Mouse (Mus musculus) frontal cortex, postnatal 25 days (tissue): ENCODE measurements around the gene Myog.

Source experiments
- DNase-seq, 2 experiments: peaks; one replicate each; pipeline ENCODE4 v3.0.0; 2022; ENCODE audit warnings: low spot score in 2 of 2

Gene Myog

GRCm38 (mm10) chr1:134322591-134322990 is 32.8 kb downstream of the Myog start:
- DNase-seq, result no peak

DNA sequence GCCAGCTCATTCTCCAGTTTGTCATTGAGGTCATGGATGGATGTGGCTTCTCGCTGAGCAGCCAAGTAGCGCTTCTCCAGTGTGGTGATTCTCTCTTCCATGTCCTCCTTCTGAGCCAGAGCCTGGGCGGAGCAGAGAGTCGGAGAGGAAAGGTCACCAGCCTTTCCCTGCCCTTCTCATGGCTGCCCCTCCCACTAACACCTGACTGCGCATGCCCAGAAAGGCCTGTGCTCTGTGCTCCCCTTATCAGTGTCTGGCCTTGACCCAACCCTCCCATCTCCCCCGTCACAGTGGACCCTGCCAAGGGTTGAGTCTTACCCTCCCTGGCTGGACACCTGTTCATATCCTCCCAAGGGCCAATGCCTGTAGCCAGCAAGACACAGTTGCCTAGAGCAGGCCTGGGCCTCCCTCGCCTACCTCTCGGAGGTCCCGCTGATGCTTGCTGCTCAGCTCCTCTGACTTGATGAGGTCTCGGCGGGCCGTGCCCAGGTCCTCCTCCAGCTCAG is 37.1 kb downstream of the Myog start:
- no peak for DNase-seq

DNA sequence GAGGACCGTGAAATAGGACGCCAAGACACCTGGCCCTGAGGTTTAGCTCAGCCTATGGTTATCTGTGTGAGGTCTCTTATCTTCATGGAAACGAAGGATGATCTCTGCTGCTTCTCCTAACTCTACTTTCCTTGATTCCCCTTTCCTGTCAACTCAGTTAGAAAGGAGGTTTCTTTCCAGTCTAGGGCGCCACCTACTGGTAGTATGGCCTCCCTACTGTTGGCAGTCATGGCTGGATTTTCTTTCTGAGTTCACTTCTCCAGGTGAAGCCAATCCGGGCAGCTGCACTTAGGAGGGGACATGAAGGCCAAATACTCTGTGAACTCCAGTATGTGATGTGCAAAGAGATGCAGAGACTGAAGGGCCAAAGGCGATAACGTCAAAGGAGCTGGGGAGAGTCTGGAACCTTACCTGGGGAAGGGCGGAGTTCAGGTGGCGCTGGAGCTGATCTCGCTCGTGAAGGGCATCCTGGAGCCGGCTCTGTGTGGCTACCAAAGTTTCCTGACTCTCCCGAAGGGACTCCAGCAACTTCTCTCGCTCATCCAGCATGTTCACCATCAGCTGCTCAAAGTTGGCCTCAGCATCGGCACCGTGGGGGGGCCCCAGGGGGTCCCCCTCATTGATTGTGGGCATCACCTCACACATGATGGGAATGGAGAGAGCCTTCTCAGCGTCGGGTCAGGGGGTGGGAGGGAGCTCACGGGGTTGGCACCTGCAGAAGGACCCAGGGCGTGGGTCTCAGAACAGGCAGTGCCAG is 42.3 kb downstream of the Myog start:
- peak; percentile 80 to 84 for DNase-seq

- peak; percentile 45 to 61 for DNase-seq
Measured at GRCm38 (mm10) chr1:134332770-134333271, 43.0 kb downstream of the Myog start, which contains the start of gene Ppfia4. TSS of gene Ppfia4 (minus strand) at chr1:134332928.

DNA sequence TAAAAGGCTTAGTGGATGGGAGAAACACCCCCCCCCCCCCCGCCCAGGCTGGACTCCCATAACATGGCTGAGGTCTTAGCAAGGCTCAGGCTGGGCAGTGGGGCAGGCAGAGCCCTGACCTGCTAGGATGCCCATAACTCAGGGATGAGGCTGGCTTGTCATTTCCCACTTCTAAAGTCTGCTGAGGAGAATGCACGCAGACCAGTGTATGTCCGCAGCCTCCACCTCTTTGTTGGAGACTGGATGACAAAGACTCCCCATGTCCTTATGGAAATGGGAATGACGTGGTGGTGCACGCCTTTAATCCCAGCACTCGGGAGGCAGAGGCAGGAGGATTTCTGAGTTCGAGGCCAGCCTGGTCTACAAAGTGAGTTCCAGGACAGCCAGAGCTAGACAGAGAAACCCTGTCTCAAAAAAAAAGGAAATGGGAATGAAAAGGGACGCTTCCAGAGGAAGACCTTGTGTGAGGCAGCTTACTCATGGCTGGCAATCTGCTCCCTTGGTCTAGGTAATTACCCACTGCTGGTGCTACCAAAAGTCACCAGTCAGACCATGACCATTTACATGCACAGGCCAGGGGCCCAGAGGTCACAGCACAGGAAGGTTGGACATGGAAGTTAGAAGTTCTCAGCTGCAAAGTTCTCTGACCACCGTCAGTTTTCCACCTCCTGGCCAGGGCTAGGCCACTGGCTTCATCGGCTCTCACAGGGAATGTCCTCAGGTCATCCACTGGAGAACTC is 43.8 kb downstream of the Myog start:
- no peak for DNase-seq

DNA sequence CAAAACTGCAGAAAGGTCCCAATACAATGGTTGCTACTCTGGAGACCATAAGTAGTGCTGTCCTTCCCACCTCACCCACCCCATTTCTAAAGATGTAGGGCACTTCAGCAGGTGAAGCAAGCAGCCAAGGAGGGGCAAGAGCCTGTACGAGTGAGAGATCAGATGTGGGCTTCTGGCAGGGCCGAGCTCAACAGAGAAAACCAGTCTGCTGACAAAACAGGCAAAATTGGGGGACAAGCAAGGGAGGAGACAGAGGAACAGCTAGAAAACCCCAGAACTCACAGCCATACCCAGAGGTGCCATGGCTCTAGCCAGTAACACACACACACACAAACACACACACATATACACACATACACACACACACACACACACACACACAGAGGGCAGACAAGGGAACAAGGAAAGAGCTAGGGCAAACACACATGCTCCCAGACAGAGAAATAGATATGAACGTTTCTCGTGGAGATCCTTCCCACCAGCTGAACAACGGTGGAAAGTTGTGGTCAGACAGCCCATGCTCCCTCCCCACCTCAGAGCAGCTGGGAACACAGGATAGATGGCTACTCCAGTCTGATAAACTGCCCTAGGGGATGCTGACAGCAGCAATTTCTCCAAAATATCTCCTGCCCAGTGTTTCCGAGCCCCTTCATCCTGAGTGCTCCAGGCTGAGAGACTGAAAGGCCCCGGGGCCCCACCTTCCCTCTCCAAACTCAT is 44.5 kb downstream of the Myog start:
- DNase-seq, result no peak

DNA sequence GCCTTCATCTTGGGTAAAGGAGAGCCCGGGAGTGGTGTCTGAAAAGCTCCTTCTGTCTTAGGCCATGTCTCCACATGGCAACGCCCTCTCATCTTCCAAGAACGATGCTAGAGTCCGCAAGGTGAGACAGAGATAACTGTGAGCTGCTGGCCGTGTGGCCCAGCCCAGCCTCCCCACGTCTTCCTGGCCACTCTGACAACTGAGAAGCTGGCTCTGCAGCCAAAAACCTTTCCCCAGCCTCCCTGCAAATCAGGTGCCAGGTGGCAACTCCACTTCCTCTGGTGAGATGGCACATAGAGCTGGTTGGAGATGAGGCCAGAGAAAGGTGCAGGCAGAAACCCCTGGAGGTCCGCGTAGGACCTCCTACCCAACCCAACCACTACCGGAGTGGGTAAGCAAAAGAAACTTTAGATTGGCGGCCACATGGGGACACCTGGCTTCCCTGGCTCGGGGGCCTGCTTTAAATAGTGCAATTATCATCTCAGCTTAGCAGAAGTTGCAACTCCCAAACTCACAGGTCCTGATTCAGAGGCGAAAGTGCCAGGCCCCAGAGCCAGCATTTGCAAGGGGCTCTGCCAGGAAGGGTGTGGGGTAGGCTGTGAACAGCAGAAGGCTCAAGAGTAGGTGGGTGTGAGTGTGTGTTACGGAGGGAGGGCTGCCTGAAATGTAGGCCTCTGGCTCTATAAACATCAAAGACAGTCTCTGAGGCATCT is 45.6 kb downstream of the Myog start:
- DNase-seq, result peak in 1 of 2 experiments; percentile 27

DNA sequence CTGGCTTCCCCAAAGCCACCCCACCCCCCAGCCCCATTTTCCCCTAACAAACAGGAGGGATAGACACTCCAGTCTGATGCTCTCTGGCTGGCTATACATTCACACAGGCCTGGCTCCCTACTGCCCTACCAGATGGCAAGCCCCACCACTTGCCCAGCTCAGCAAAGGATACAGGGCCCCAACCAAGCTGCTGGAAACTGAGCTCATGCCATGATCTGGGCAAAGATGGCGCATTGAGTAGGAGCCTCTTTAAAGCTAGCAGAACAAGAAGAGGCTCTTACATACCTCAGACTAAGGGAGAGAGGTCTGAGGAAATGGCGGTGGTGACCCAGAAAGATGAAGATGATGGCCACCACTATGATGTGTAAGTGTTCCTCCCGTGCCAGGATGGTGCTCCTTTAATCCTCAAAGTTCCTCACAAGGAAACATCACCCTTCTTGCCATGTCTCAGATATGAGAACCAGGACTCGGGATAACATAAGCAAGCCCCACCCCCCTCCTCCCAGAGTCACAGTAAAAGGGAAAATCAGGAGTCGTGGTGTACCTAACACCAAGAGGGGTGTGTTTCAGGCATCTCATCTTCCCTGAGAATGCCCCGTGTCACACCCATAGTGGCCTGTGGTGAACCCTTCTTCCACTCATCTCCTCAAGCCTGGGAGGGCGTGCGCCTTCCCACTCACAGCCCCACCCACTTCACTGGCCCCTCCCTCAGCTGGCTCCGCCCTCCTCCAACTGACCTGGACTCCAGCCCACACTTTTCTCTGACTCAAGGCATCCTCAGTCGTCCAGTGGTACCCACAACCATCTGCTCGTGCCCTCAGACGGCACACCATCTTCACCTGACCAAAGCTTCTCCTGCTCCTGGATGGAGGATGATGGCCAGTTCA is 46.4 kb downstream of the Myog start:
- no peak for DNase-seq

DNA sequence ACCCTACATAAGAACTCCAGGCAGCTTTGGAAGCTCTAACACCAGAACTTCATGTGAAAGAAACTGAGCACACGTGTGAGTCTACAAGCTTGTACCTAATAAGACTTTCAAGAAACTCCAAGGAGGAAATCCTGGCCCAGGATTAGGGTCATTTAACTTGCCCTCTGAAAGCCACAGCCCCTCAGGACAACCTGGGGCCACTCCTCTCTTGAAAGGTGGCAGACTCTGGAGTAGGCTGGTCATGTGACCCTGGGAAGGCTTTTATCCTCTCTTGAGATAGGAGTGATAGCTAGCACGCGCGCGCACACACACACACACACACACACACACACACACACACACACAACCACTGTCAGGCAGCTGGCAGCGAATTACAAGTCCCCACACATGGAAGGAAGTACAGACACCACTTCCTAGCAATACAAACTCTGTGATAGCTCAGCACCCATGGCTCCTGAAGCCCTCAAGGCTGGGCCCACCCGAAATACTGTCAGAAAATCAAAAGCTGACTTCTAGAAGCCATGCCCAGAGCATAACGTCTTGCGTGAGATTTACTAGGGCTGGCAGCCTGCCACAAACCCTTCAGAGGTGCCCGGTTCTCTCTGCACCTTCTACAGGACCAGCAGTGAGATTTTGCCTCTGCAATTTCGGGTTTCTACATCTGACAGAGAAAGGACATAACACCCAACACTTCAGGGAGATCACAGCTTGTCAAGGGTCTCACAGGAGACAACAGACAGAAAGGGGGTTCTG is 47.3 kb downstream of the Myog start:
- DNase-seq, result no peak

DNA sequence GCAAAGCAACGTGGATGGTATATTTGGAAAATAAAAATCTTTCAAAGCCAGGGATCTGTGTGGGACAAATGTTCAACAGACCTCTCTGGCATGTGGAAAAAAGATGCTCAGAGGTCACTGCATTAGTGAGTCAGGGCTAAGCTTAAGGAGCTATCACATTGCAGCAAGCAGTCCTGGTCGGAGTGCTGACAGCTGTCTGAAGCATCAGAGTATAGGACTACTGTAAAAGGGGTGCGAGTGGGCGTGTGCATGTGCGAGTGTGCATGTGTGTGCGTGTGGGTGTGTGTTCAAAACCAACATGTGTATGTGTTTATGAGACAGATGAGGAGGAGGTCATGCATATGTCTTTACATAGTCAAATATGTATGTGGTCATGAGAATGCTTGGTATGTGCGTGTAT is 49.4 kb downstream of the Myog start:
- DNase-seq, result no peak

GRCm38 (mm10) chr1:134339757-134340619 is 50.2 kb downstream of the Myog start:
- no peak for DNase-seq

- no peak for DNase-seq
Measured at GRCm38 (mm10) chr1:134341641-134342277, 52.0 kb downstream of the Myog start.
